Mouse (Mus musculus) hindbrain, embryonic 14.5 days (tissue): ENCODE results near the gene Gpx2. TPM values are rescaled to one million over a fixed set of nuclear protein-coding genes. Genes with fewer than 3 reads are reported as not detected.

Experiments used
- ATAC-seq: fragments of 200-750 bp; cut with Nextera tagmentation; 2 replicates; pipeline ENCODE4 v1.8.0; 2017; ENCODE audit warnings: moderate number of reproducible peaks, mild to moderate bottlenecking, moderate TSS enrichment, moderate library complexity; ENCODE audit not compliant: low FRiP score
- DNase-seq: peaks from one replicate; pipeline ENCODE4 v3.0.0-alpha.2; 2015; ENCODE audit warnings: low spot score
- H3K27ac ChIP-seq: fragments of 300-500 bp; sonication (generic); 2 replicates; pipeline ENCODE4 v1.5.1; 2014; ENCODE audit warnings: mild to moderate bottlenecking, moderate library complexity
- H3K27me3 ChIP-seq: fragments of 300-500 bp; sonication (generic); 2 replicates; pipeline ENCODE4 v1.6.1; 2014; ENCODE audit warnings: mild to moderate bottlenecking, low read length, mixed read lengths; ENCODE audit not compliant: control insufficient read depth, insufficient read depth
- H3K36me3 ChIP-seq: fragments of 300-500 bp; sonication (generic); replicated peaks from 2 replicates; pipeline ENCODE4 v1.6.1; 2014; ENCODE audit not compliant: control insufficient read depth, insufficient read depth
- H3K4me1 ChIP-seq: fragments of 300-500 bp; sonication (generic); replicated peaks from 2 replicates; pipeline ENCODE4 v1.6.1; 2014; ENCODE audit warnings: antibody characterized with exemption, low read length, mixed read lengths; ENCODE audit not compliant: control insufficient read depth, insufficient read depth
- H3K4me2 ChIP-seq: fragments of 300-500 bp; sonication (generic); replicated peaks from 2 replicates; pipeline ENCODE4 v1.6.1; 2014; ENCODE audit warnings: mild to moderate bottlenecking, moderate library complexity
- H3K4me3 ChIP-seq: fragments of 300-500 bp; sonication (generic); replicated peaks from 2 replicates; pipeline ENCODE4 v1.5.1; 2014; ENCODE audit warnings: mild to moderate bottlenecking, low read length
- H3K9ac ChIP-seq: fragments of 300-500 bp; sonication (generic); 2 replicates; pipeline ENCODE4 v1.6.1; 2014
- H3K9me3 ChIP-seq: fragments of 300-500 bp; sonication (generic); 2 replicates; pipeline ENCODE4 v1.6.1; 2016; ENCODE audit warnings: low read length; ENCODE audit not compliant: control insufficient read depth
- whole genome bisulfite sequencing: fragments of 180-500 bp; shearing (Covaris S2); extraction: QIAGEN DNeasy Blood & Tissue Kit; methylation state at CpG from one replicate; pipeline ENCODE4 v1.1.7; 2014; 5-methylcytosine and 5-hydroxymethylcytosine counted together
- polyA plus RNA-seq: library from polyadenylated mRNA; unstranded; fragments of >200 nt; fragmentation: Nextera tagmentation; extraction: Ambion mirVana; gene quantifications from 2 replicates; pipeline ENCODE4 v1.2.1, GENCODE M21; 2014

The Gpx2 gene
- polyA plus RNA-seq, 1 experiment from 2014 or later = 0.19 TPM

DNA sequence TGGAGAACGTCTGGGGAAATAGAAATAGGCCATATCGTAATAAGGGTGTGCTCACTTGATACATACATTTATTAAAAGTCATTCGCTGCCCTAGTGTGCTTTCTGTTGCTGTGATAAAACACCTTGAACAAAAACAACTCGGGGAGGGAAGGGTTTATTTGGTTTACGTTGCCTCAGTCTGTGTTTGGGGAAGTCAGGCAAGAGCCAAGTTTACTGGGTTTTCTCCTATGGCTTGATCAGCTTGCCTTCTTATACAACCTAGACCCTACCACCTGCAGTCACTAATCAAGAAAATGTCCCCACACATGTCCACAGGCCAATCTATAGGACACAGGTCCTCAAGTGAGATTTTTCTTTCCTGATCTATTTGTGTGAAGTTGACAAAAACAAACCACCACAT, 23.8 kb downstream of the Gpx2 start:
- Histone ChIP-seq H3K4me3 (no peak overlapping the region), H3K4me1 (no peaks in the 10 kb centered on the region), H3K9me3 (no peaks in the 10 kb centered on the region), H3K36me3 (no peaks in the 10 kb centered on the region), H3K4me2 (no peak overlapping the region), H3K9ac (no peak overlapping the region), H3K27me3 (no peaks in the 10 kb centered on the region), H3K27ac (no peak overlapping the region)
- no peak for DNase-seq
- 93% methylated on average over 5 of the region's 5 CpGs for WGBS
- no peak for ATAC-seq

GRCm38 (mm10) chr12:76770841-76771500, 24.4 kb downstream of the Gpx2 start:
- Histone ChIP-seq H3K27ac (no peak overlapping the region), H3K4me2 (no peak overlapping the region), H3K27me3 (no peaks in the 10 kb centered on the region), H3K9me3 (no peaks in the 10 kb centered on the region), H3K36me3 (no peaks in the 10 kb centered on the region), H3K4me1 (0 out of 2 replicates have a peak, but pooled peaks cover 4% of the 10 kb centered on the region), H3K4me3 (no peak overlapping the region), H3K9ac (no peak overlapping the region)
- DNase-seq (no peak), ATAC-seq (no peak)
- 89% methylated on average over 5 of the region's 5 CpGs for WGBS

DNA sequence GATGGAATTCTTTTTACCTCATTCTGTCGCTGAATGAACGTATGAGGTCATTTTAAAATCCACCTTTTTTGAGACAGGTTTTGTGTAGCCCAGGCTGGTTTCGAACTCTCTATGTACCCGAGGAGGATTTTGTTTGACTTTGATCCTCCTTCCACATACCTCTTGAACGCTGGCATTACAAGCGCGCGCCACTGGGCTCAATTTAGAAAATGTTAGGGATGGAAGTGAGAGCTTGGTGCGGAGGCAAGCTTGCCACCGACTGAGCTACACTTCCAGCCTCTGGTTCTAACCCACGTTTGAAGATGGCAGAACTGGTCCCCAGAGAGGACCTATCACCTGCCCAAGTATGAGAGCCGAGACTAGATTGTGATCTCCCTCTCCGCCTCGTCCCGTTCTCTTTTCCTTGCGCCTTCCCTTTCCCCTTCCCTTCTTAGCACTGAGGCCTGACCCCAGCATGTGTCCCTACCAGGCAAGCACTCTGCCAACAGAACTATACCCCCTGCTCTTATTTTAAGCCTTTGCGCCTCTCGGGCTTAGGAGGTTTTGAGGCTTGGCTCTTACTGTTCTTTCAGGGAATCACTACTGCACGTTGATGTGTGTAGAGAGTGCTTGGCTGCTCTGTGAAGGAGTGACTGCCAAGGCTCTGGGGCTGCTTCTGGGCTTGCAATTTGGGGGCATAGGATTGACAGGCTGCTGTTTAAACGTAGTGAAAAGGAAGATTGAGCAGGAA, 29.3 kb downstream of the Gpx2 start:
- Histone ChIP-seq H3K4me3 (peak overlapping the region; percentile 59), H3K9ac (peak overlapping the region; percentile 73), H3K4me2 (peak overlapping the region; percentile 58), H3K4me1 (0 out of 2 replicates have a peak, but pooled peaks cover 5% of the 10 kb centered on the region), H3K36me3 (no peaks in the 10 kb centered on the region), H3K27me3 (no peaks in the 10 kb centered on the region), H3K27ac (peak overlapping the region; percentile 87), H3K9me3 (no peaks in the 10 kb centered on the region)
- ATAC-seq (0 out of 2 replicates have a peak, but pooled peaks have one; percentile 15), DNase-seq (no peak)
- WGBS = 32% methylated on average over 20 of the region's 20 CpGs

DNA sequence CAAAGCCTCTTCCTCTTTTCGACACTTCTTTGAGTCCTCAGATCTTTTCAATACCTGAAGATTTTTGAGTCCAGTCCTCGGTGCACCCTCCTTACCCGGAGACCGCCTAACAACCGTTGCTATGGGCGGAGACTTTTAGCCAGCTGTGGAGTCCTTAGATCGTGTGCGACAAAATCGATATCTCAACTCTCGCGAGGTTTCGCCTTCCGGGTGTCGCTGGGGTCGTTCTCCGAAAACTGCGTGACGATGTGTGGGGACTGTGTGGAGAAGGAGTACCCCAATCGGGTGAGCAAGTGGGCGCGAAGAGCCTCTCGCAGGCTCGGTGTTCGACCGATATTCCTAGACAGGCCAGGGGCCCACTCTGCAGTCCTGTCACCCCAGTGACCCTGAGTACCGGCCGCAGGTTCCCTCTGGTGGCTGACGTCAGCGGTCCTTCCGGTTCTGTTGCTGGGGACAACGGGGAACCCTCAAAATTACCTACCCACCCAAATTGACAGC, 30.0 kb downstream of the Gpx2 start, which contains the start of the genes Churc1 and Fntb:
Gene Churc1 (plus strand): TSS at position 185 of the 498 bp plus-strand sequence.
Gene Fntb (plus strand): TSS at position 236 of the 498 bp plus-strand sequence.
- Histone ChIP-seq H3K4me2 (peak within 1 kb of the TSS; percentile 58), H3K9ac (peak within 1 kb of the TSS; percentile 73), H3K27ac (peak within 1 kb of the TSS; percentile 87), H3K36me3 (no peaks in the 10 kb centered on the region), H3K4me1 (0 out of 2 replicates have a peak, but pooled peaks cover 5% of the 10 kb centered on the region), H3K9me3 (no peaks in the 10 kb centered on the region), H3K27me3 (no peaks in the 10 kb centered on the region), H3K4me3 (peak within 1 kb of the TSS; percentile 59)
- peak; percentile 96 for ATAC-seq
- DNase-seq = peak; percentile 98
- WGBS = under 1% methylated on average over 31 of the region's 31 CpGs

- Histone ChIP-seq H3K27ac (no peak overlapping the region), H3K27me3 (no peaks in the 10 kb centered on the region), H3K9ac (no peak overlapping the region), H3K4me1 (no peaks in the 10 kb centered on the region), H3K4me2 (no peak overlapping the region), H3K4me3 (no peak overlapping the region), H3K36me3 (no peaks in the 10 kb centered on the region), H3K9me3 (no peaks in the 10 kb centered on the region)
- no peak for ATAC-seq
- DNase-seq = peak; percentile 76
- WGBS = 42% methylated on average over 14 of the region's 14 CpGs
Observed at GRCm38 (mm10) chr12:76752652-76753318, 42.6 kb downstream of the Gpx2 start.

DNA sequence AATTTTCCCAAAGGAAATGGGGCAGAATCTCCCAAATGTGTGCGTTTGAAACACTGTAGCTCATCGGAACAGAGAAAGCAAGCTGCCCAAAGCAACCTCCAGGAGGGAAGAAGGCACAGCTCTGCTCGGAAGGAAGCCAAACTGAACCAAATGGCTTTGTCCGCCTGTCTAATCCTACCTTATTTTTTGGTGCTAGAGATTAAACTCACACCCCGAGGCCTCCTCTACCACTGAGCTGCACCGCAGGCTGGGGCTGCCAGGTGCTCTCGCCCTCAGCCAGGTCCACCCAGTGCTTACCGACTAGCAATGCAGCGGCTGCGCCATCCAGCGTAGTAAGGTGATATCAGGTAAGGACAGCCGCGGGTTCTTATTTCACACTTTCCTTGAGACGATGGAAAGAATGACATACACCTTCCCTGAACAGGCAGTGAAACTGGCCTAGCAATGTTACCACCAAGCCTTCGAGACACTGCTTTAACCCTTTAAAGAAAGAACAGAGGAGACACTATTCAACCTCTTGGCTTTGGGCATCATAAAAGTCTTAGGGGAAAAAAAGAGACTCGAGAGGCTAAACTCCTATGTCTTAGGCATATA, 44.4 kb downstream of the Gpx2 start:
- H3K36me3 ChIP-seq = no peaks in the 10 kb centered on the region
- no peak overlapping the region for H3K27ac ChIP-seq
- no peaks in the 10 kb centered on the region for H3K27me3 ChIP-seq
- no peak overlapping the region for H3K4me2 ChIP-seq
- no peak overlapping the region for H3K4me3 ChIP-seq
- no peaks in the 10 kb centered on the region for H3K9me3 ChIP-seq
- no peak overlapping the region for H3K9ac ChIP-seq
- no peak for ATAC-seq
- WGBS = 84% methylated on average over 16 of the region's 16 CpGs
- no peak for DNase-seq
- no peaks in the 10 kb centered on the region for H3K4me1 ChIP-seq

Other genes starting within 250 kb of the Gpx2 start
- 11.3 and 11.5 TPM in 2 replicates for gene Sptb, start 85.0 kb downstream of the Gpx2 start, polyA plus RNA-seq
- gene Churc1, start 30.0 kb downstream of the Gpx2 start, polyA plus RNA-seq = 123 and 161 TPM in 2 replicates
- 40.4 and 43.9 TPM in 2 replicates for gene Fntb, start 30.0 kb downstream of the Gpx2 start, polyA plus RNA-seq
- gene Rab15, start 27.4 kb upstream of the Gpx2 start, polyA plus RNA-seq = 35.7 and 44.8 TPM in 2 replicates
- 47.6 and 52.9 TPM in 2 replicates for gene Max, start 166.6 kb upstream of the Gpx2 start, polyA plus RNA-seq